Mouse (Mus musculus) intestine, embryonic 16.5 days (tissue): ENCODE results near the gene Ripor1. TPM values are rescaled to one million over a fixed set of nuclear protein-coding genes. Genes with fewer than 3 reads are reported as not detected.

Experiments used
- ATAC-seq: fragments of 200-750 bp; cut with Nextera tagmentation; 2 replicates; pipeline ENCODE4 v1.8.0; 2017; ENCODE audit warnings: moderate TSS enrichment, moderate library complexity
- H3K27ac ChIP-seq: fragments of 300-500 bp; sonication (generic); 2 replicates; pipeline ENCODE4 v1.5.1; 2014; ENCODE audit warnings: mild to moderate bottlenecking, low read length
- H3K27me3 ChIP-seq: fragments of 300-500 bp; sonication (generic); replicated peaks from 2 replicates; pipeline ENCODE4 v1.6.1; 2014; ENCODE audit warnings: low read length, control low read depth, mixed read lengths; ENCODE audit not compliant: control insufficient read depth, insufficient read depth
- H3K36me3 ChIP-seq: fragments of 300-500 bp; sonication (generic); 2 replicates; pipeline ENCODE4 v1.6.1; 2014; ENCODE audit warnings: low read length, control low read depth; ENCODE audit not compliant: control insufficient read depth, insufficient read depth
- H3K4me1 ChIP-seq: fragments of 300-500 bp; sonication (generic); 2 replicates; pipeline ENCODE4 v1.6.1; 2014; ENCODE audit warnings: low read length, control low read depth, mixed read lengths; ENCODE audit not compliant: control insufficient read depth, insufficient read depth
- H3K4me2 ChIP-seq: fragments of 300-500 bp; sonication (generic); 2 replicates; pipeline ENCODE4 v1.6.1; 2014; ENCODE audit warnings: low read depth, low read length, control low read depth
- H3K4me3 ChIP-seq: fragments of 300-500 bp; sonication (generic); 2 replicates; pipeline ENCODE4 v1.5.1; 2014; ENCODE audit warnings: mild to moderate bottlenecking, low read length
- H3K9ac ChIP-seq: fragments of 300-500 bp; sonication (generic); 2 replicates; pipeline ENCODE4 v1.6.1; 2014; ENCODE audit warnings: low read depth, low read length
- H3K9me3 ChIP-seq: fragments of 300-500 bp; sonication (generic); 2 replicates; pipeline ENCODE4 v1.6.1; 2016; ENCODE audit warnings: low read length, control low read depth; ENCODE audit not compliant: control insufficient read depth
- WGBS: fragments of 180-500 bp; shearing (Covaris S2); extraction: QIAGEN DNeasy Blood & Tissue Kit; methylation state at CpG from one replicate; pipeline ENCODE4 v1.1.7; 2014; 5-methylcytosine and 5-hydroxymethylcytosine counted together
- polyA plus RNA-seq: library from polyadenylated mRNA; unstranded; fragments of >200 nt; fragmentation: Nextera tagmentation; extraction: Ambion mirVana; gene quantifications from 2 replicates; pipeline ENCODE4 v1.2.1, GENCODE M21; 2015

Gene Ripor1
- polyA plus RNA-seq, 1 experiment from 2014 or later: 17.1 TPM

DNA sequence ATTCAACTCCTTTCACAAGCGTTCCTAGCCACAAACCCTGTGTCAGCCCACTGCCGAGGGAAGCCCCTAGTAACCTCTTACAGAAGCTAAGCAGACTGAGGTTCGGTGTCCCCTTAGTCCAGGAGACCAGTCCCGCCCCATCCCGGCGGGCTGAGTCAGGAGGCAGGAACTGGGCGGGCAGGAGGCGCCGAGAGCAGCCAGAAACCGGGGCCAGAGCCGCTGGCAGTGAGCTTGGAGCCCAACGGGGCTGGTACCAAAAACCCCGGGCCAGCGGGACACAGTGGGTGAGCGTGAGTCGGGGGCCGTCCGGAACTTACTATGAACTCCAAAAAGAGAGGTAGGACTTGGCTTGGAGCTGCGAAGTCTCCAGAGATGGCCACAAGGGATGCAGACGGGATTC is 8.0 kb downstream of the Ripor1 start:
- peaks cover 5% of the 10 kb centered on the region for H3K36me3 ChIP-seq
- H3K4me2 ChIP-seq: peak overlapping the region; percentile 99; the same call in 1 of the 2 replicates
- H3K27ac ChIP-seq: no peak overlapping the region
- ATAC-seq: no peak; the same call in 1 of the 2 replicates
- 9% methylated on average over 20 of the region's 20 CpGs for WGBS
- peaks cover 10% of the 10 kb centered on the region for H3K4me1 ChIP-seq
- H3K9ac ChIP-seq: peak overlapping the region; percentile 31; the same call in 1 of the 2 replicates
- 0 out of 2 replicates have a peak, but pooled peaks cover 2% of the 10 kb centered on the region for H3K27me3 ChIP-seq
- H3K9me3 ChIP-seq: no peaks in the 10 kb centered on the region
- H3K4me3 ChIP-seq: peak overlapping the region; percentile 17

DNA sequence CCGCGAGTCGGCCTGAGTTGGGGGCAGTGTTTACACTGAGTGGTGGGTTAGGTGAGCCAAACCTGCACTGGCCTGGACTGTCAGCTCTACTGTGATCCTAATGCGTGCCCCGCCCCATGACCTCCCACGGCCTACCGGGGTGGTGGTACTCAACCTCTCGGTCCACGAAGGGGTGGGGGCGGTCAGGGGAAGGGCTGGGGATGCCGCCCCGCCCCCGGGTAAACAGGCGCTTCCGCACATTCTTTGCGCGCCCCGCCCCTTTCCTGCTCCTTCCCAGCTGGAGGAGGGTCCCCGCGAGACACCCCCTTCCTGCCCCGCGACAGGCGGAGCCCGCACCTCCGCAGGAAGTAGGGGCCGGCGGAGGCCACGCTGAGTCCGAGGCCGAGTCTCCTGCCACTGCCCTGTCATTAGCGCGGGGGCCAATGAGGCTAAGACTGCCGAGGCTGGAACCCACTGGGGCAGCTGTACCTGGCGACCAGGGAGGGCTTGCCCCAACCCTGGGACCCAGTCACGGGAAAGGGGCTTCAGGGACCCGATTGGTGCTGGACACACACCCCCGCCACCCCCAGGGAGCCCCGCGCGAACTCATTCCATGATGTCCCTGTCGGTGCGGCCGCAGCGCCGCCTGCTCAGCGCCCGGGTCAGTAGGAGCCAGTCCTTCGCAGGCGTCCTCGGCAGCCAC is 8.9 kb downstream of the Ripor1 start:
- ATAC-seq: peak; percentile 77
- H3K4me2 ChIP-seq: peak overlapping the region; percentile 99

DNA sequence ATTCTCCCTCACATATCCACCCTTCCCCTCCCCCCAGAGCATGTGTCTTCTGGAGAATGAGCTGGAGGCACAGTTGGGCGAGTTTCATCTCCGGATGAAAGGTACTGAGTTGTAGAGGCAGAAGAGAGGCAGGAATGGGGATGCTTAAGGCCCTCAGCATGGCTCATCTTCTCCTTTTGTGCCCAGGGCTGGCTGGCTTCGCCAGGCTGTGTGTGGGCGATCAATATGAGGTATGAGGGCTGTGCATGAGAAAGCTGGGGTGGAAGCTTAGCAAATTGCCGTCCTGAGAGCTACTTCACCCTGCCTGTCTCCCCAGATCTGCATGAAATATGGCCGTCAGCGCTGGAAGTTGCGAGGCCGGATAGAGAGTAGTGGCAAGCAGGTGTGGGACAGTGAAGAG is 10.9 kb downstream of the Ripor1 start:
- no peak overlapping the region for H3K4me3 ChIP-seq
- 0 out of 2 replicates have a peak, but pooled peaks cover 2% of the 10 kb centered on the region for H3K27me3 ChIP-seq
- H3K4me1 ChIP-seq: peaks cover 10% of the 10 kb centered on the region
- H3K27ac ChIP-seq: no peak overlapping the region
- no peak for ATAC-seq
- no peak overlapping the region for H3K9ac ChIP-seq
- no peak overlapping the region for H3K4me2 ChIP-seq
- 88% methylated on average over 9 of the region's 9 CpGs for WGBS
- H3K9me3 ChIP-seq: no peaks in the 10 kb centered on the region
- peaks cover 19% of the 10 kb centered on the region for H3K36me3 ChIP-seq

More for the DNA sequence above, 8.9 kb downstream of the Ripor1 start:
- no peaks in the 10 kb centered on the region for H3K9me3 ChIP-seq
- peaks cover 10% of the 10 kb centered on the region for H3K36me3 ChIP-seq
- H3K4me1 ChIP-seq: peaks cover 10% of the 10 kb centered on the region
- 0 out of 2 replicates have a peak, but pooled peaks cover 2% of the 10 kb centered on the region for H3K27me3 ChIP-seq
- H3K9ac ChIP-seq: peak overlapping the region; percentile 72
- H3K4me3 ChIP-seq: peak overlapping the region; percentile 58
- WGBS: 3% methylated on average over 49 of the region's 50 CpGs
- no peak overlapping the region for H3K27ac ChIP-seq

DNA sequence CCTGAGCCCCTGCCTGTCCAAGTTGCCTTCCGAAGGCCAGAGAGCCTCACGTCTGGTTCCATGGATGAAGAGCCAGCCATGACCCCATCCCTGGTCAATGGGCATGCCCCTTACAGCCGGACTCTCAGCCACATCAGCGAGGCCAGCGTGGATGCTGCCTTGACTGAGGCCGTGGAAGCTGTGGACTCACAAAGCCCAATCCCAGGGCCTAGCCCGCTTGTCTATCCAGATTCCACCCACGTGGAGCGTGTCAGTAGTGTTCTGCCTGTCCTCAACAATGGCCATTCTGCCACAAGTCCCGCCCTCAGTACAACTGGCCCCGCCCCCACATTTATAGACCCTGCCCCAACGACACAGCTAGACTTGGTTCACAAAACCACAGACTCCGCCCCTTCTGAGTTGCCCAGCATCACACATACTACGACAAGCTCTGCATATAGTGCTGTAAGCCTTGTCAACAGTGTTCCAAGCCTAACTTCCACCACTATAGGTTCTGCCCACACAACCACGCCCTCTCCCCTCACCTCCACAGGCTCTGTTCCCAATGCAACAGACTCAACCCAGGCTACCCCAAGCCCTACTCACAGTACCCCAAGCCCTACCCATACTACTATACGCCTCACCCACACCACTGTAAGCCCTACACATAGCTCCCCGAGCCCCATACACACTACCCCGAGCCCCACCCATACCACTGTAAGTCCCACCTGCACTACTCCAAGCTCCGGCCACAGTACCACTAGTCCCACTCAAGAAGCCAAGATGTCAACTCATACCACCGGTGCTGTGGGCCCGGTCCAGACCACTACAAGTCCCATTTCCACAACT is 12.6 kb downstream of the Ripor1 start:
- 87% methylated on average over 21 of the region's 21 CpGs for WGBS
- no peak overlapping the region for H3K9ac ChIP-seq
- H3K9me3 ChIP-seq: no peaks in the 10 kb centered on the region
- H3K4me3 ChIP-seq: no peak overlapping the region
- H3K4me1 ChIP-seq: peaks cover 21% of the 10 kb centered on the region
- no peaks in the 10 kb centered on the region for H3K27me3 ChIP-seq
- H3K36me3 ChIP-seq: peaks cover 19% of the 10 kb centered on the region
- no peak for ATAC-seq
- no peak overlapping the region for H3K4me2 ChIP-seq
- H3K27ac ChIP-seq: no peak overlapping the region

DNA sequence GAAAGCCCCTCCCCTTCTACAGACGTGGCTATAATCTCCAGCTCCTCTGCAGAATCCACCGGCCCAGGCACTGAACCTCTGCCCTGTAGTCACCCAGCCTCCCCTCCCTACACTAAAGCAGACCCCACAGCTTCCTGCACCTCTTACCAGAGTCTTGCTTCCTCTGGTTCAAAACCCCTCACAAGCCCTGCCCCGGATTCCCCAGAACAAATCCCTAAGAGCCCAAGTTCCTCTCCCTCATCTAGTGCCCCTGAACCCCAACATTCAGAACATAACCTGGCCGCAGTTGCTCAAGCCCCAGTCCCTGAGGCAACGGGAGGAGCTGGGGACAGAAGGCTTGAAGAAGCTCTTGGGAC is 13.2 kb downstream of the Ripor1 start:
- peaks cover 24% of the 10 kb centered on the region for H3K4me1 ChIP-seq
- ATAC-seq: no peak

DNA sequence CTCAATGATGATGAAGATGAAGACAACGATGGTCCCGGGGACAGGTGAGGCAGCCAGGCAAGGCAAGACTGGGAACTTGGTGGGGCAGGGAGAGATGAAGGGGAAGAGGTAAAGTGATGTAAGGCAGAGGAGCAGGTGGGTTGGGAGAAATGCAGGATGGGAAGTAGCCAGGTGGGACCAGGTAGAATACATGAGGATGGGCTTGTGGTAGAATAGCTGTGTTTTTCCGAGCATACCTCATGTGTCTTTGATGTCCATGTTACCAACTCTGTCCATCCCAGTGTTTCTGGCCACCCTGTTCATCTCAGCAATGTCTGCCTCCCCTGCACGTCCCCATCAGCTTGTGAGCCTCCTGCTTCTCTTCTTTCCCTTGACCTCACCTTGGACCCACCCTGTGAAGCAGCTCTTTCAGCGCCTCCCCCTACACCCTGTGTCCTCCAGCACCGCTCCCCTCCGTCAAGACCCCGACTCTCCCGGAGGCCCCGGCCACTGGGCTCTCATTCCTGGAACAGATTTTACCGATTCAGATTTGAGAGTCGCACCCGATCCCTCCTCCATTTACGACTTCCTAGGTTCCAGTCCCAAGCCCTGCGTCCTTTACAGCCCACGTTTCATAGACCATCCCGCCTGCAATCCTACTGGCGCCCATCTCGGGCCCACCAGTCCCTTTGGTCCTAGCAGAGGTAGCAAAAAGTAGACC is 14.0 kb downstream of the Ripor1 start:
- Histone ChIP-seq H3K27me3 (no peaks in the 10 kb centered on the region), H3K36me3 (peaks cover 19% of the 10 kb centered on the region), H3K9ac (no peak overlapping the region), H3K9me3 (no peaks in the 10 kb centered on the region), H3K4me3 (no peak overlapping the region), H3K4me1 (peaks cover 24% of the 10 kb centered on the region), H3K27ac (no peak overlapping the region), H3K4me2 (no peak overlapping the region)
- WGBS: 92% methylated on average over 19 of the region's 19 CpGs
- no peak for ATAC-seq

More for the DNA sequence above, 13.2 kb downstream of the Ripor1 start:
- H3K36me3 ChIP-seq: peaks cover 19% of the 10 kb centered on the region
- no peak overlapping the region for H3K9ac ChIP-seq
- H3K27ac ChIP-seq: no peak overlapping the region
- WGBS: 92% methylated on average over 5 of the region's 5 CpGs
- H3K4me2 ChIP-seq: no peak overlapping the region
- no peaks in the 10 kb centered on the region for H3K9me3 ChIP-seq
- H3K4me3 ChIP-seq: no peak overlapping the region
- H3K27me3 ChIP-seq: no peaks in the 10 kb centered on the region

DNA sequence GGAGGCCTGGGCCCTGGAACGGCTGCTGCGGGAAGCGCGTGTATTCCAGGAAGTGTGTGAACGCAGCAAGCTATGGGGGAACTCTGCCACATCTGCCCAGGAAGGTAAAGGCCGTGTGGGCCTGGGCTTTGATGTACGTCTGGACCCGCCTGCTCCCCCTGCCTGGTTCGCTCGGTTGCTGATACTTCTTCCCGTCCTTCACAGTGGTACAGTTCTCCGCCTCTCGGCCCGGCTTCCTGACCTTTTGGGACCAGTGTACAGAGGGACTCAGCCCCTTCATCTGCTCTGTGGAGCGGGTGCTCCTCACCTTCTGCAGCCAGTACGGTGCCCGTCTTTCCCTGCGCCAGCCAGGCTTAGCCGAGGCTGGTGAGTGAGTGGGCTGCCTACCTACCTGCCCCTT is 15.2 kb downstream of the Ripor1 start:
- Histone ChIP-seq H3K4me3 (no peak overlapping the region), H3K9ac (no peak overlapping the region), H3K36me3 (peaks cover 19% of the 10 kb centered on the region), H3K4me2 (no peak overlapping the region), H3K27ac (no peak overlapping the region), H3K4me1 (peaks cover 24% of the 10 kb centered on the region), H3K27me3 (no peaks in the 10 kb centered on the region), H3K9me3 (no peaks in the 10 kb centered on the region)
- WGBS: 89% methylated on average over 19 of the region's 19 CpGs
- ATAC-seq: no peak

DNA sequence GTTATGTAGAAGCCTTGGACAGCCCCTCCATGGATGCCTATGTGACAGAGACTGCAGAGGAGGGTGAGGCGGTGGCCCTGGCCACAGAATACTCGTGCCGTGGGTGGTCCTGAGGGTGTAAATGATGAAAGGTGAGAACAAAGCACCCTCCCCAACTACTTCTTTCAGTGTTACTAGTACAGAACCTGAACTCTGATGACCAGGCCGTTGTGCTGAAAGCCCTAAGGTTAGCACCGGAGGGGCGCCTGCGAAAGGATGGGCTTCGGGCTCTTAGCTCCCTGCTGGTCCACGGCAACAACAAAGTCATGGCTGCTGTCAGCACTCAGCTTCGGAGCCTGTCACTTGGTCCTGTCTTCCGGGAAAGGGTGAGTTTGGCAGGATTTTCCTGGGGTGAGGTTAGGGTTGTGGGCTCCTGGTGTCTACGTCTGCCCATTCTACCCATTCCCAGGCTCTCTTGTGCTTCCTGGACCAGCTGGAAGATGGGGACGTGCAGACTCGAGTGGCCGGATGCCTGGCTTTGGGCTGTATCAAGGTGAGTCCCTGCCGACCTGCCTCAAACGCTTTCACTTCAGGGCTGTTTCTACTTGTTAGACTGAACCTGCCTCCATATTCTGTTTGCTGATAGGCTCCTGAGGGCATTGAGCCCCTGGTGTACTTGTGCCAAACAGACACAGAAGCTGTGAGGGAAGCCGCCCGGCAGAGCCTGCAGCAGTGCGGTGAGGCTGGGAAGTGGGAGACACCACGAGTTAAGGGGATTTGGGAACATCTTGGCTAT is 16.1 kb downstream of the Ripor1 start:
- no peak for ATAC-seq
- peaks cover 24% of the 10 kb centered on the region for H3K4me1 ChIP-seq
- peaks cover 19% of the 10 kb centered on the region for H3K36me3 ChIP-seq

More for the DNA sequence above, 16.1 kb downstream of the Ripor1 start:
- Histone ChIP-seq H3K4me3 (no peak overlapping the region), H3K27ac (no peak overlapping the region; the same call in 1 of the 2 replicates), H3K9ac (no peak overlapping the region), H3K4me2 (no peak overlapping the region), H3K9me3 (no peaks in the 10 kb centered on the region), H3K27me3 (no peaks in the 10 kb centered on the region)
- WGBS: 90% methylated on average over 21 of the region's 21 CpGs
